Mouse (Mus musculus) CH12.LX (cell line): ENCODE measurements around the gene Snrnp35.

Source experiments
- CTCF ChIP-seq, 2 experiments: IDR thresholded peaks in 1 of 2; conservative IDR thresholded peaks in 1 of 2; 2 replicates each; pipeline ENCODE4 v1.5.1; 2011 to 2012; ENCODE audit warnings: low read depth in 2 of 2, low read length in 2 of 2, improper control_type of control experiment in 1 of 2, inconsistent platforms in 1 of 2, mild to moderate bottlenecking in 1 of 2, moderate library complexity in 1 of 2
- EP300 ChIP-seq: IDR thresholded peaks from 2 replicates; pipeline ENCODE4 v1.6.1; 2011; ENCODE audit warnings: low read length, improper control_type of control experiment
- HCFC1 ChIP-seq: IDR thresholded peaks from 2 replicates; pipeline ENCODE4 v1.6.1; 2012; ENCODE audit warnings: low read depth, mild to moderate bottlenecking, inconsistent platforms, low read length, improper control_type of control experiment
- JUND ChIP-seq: conservative IDR thresholded peaks from 2 replicates; pipeline ENCODE4 v1.6.1; 2011; ENCODE audit warnings: low read depth, low read length, improper control_type of control experiment
- MAZ ChIP-seq: IDR thresholded peaks from 2 replicates; pipeline ENCODE4 v1.6.1; 2012; ENCODE audit warnings: low read depth, mild to moderate bottlenecking, inconsistent platforms, low read length, improper control_type of control experiment, moderate library complexity
- POLR2A ChIP-seq: IDR thresholded peaks from 2 replicates; pipeline ENCODE4 v1.6.1; 2011; ENCODE audit warnings: low read depth, mild to moderate bottlenecking, improper control_type of control experiment, low read length
- TBP ChIP-seq: conservative IDR thresholded peaks from 2 replicates; pipeline ENCODE4 v1.6.1; 2011; ENCODE audit warnings: low read depth, low read length, improper control_type of control experiment
- UBTF ChIP-seq: IDR thresholded peaks from 2 replicates; pipeline ENCODE4 v1.6.1; 2012; ENCODE audit warnings: low read depth, mild to moderate bottlenecking, inconsistent platforms, low read length, improper control_type of control experiment, moderate library complexity
- USF1 ChIP-seq: IDR thresholded peaks from 2 replicates; pipeline ENCODE4 v1.6.1; 2014; ENCODE audit warnings: low read depth, mild to moderate bottlenecking, inconsistent platforms, low read length, improper control_type of control experiment
- ZKSCAN1 ChIP-seq: IDR thresholded peaks from 2 replicates; pipeline ENCODE4 v1.6.1; 2012; ENCODE audit warnings: low read depth, inconsistent platforms, low read length, improper control_type of control experiment, borderline replicate concordance

- TF ChIP-seq USF1 (no peak), EP300 (no peak), CTCF (conservative IDR thresholded peaks at IDR 0.05 in 1 of 2, IDR thresholded peaks at IDR 0.05 in 1 of 2; ENCODE audit: low read depth in 2 of 2, low read length in 2 of 2) (no peak), UBTF (no peak), POLR2A (no peak), MAZ (no peak), JUND (no peak), ZKSCAN1 (no peak), HCFC1 (no peak), TBP (no peak)
Measured at GRCm38 (mm10) chr5:124500573-124500972, 17.6 kb downstream of the Snrnp35 start.
